Mouse (Mus musculus): ENCODE data around the gene Gm1123. TPM values are rescaled to one million over a fixed set of nuclear protein-coding genes. Genes with fewer than 3 reads are reported as not detected.

The Gm1123 gene
- polyA plus RNA-seq, 1 experiment from 2014 or later, result not detected

DNA sequence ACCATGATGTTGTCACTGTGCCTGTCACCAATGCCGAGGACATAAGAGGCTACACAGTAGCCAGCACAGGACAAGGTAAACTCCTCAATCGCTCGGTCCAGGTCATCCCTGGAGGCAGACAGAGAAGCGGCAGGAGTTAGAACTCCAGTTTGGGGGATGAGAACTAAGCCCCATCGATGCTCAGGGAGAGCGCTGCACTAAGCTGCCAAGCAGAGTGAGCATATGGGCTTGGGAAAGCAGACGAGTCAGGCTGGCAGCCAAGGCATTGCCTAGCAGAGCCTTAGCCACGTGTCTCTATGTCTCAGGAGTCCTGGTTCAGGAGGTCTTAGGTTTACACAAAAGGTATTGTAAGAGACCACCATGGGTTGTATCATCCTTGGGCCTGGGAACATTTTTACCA, 9.2 kb upstream of the Gm1123 start:
- Histone ChIP-seq H3K27me3 (no peaks in the 10 kb centered on the region), H3K36me3 (peaks cover 4% of the 10 kb centered on the region; the same call in 1 of the 2 replicates), H3K4me3 (no peak overlapping the region), H3K27ac (no peak overlapping the region), H3K4me2 (replicated peaks) (no peak overlapping the region), H3K9ac (no peak overlapping the region), H3K4me1 (no peaks in the 10 kb centered on the region), H3K9me3 (no peaks in the 10 kb centered on the region)
- no peak for ATAC-seq (ENCODE audit: insufficient number of reproducible peaks, insufficient read depth, low FRiP score, low TSS enrichment)
- WGBS, result 89% methylated on average over 8 of the region's 8 CpGs

DNA sequence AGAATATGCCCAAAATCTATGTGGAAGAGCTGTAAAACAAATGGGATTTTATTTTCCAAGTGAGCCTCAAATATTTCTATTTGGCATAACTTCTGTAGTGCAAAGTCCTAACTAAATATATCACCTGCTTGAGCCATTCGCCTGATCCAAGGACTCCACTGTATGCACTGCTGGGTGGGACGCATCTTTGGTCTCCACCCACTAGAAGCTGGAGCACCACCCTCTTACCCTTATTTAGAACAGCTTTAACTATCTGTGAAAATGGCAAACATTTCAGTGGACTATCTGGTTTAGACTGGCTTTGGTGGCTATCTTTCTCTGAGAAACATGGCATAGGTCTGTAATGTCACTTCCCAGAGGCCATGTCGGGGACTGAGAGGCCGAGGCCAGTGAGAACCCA, 7.1 kb upstream of the Gm1123 start:
- no peak overlapping the region for H3K4me2 ChIP-seq (replicated peaks)
- no peaks in the 10 kb centered on the region for H3K27me3 ChIP-seq
- H3K9me3 ChIP-seq, result no peaks in the 10 kb centered on the region
- ATAC-seq (ENCODE audit: insufficient number of reproducible peaks, insufficient read depth, low FRiP score, low TSS enrichment), result no peak
- no peak overlapping the region for H3K4me3 ChIP-seq
- no peaks in the 10 kb centered on the region for H3K4me1 ChIP-seq
- H3K9ac ChIP-seq, result no peak overlapping the region
- peaks cover 4% of the 10 kb centered on the region; the same call in 1 of the 2 replicates for H3K36me3 ChIP-seq
- H3K27ac ChIP-seq, result no peak overlapping the region
- WGBS, result 90% methylated on average over 4 of the region's 4 CpGs

DNA sequence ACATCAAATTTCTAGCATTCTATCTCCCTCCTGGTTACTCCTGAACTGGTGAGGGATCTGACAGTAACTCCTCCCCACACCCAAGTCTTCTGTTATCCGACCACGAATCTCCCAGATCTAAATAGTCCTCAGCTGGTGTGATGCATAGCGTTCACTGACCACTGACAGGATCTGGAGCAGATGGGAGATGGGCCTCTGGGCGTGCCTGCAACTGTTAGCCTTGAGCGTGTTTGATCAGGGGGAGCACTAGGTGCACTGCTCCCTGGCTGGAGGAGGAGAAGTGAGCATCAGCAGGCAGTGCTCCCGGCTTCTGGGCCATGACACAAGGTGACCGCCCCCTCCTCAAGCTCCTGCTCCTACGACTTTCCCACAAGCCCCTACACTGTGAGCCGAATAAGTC, 6.5 kb upstream of the Gm1123 start:
- ATAC-seq (ENCODE audit: insufficient number of reproducible peaks, insufficient read depth, low FRiP score, low TSS enrichment), result no peak
- no peaks in the 10 kb centered on the region for H3K4me1 ChIP-seq
- 75% methylated on average over 9 of the region's 9 CpGs for WGBS

DNA sequence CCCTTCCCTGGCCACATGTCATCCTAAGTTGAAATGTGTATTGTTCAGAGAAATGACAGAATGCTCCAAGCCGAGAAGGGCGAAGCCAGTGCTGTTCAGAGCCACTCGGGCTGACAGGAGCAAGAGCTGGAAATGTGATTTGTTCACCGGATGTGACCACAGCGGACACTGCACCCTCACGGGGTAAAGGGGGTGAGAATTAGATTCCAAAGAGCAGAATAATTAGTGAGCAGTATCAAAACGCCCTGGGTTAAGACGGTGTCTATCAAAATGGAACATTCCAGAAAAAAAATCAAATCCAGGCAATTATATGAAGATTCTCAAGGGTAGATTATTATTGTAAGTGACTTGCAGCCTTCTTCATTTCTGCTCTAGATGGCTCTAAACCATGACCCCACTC, 1.4 kb downstream of the Gm1123 start:
- Histone ChIP-seq H3K27me3 (no peaks in the 10 kb centered on the region), H3K9ac (no peak overlapping the region), H3K4me2 (replicated peaks) (no peak overlapping the region), H3K4me1 (no peaks in the 10 kb centered on the region), H3K4me3 (no peak overlapping the region), H3K9me3 (no peaks in the 10 kb centered on the region), H3K27ac (no peak overlapping the region), H3K36me3 (no peaks in the 10 kb centered on the region)
- WGBS, result 80% methylated on average over 8 of the region's 8 CpGs
- ATAC-seq (ENCODE audit: insufficient number of reproducible peaks, insufficient read depth, low FRiP score, low TSS enrichment), result no peak

More for the DNA sequence above, 6.5 kb upstream of the Gm1123 start:
- H3K9ac ChIP-seq, result no peak overlapping the region
- H3K9me3 ChIP-seq, result no peaks in the 10 kb centered on the region
- peaks cover 4% of the 10 kb centered on the region; the same call in 1 of the 2 replicates for H3K36me3 ChIP-seq
- H3K27me3 ChIP-seq, result no peaks in the 10 kb centered on the region
- no peak overlapping the region for H3K4me3 ChIP-seq
- H3K27ac ChIP-seq, result no peak overlapping the region
- H3K4me2 ChIP-seq (replicated peaks), result no peak overlapping the region

DNA sequence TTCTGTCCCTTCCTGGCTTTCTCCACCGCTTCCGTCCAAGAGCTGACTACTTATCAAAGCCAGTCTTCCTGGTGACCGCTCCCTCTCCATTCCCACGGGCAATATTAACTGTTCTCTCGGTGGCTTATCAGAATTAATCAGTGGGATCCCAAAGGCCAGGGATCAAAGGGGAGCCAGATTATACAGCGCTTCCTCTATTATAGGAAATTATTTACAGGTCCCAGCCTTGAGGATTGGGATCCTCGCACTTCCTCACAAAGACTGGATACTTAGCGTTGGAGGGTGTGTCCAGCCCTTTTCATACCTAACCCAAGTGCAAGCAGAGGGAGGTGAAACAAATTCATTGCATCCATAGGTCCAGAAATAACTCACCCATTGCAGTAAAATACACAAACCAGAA, 3.5 kb downstream of the Gm1123 start:
- no peak for ATAC-seq (ENCODE audit: insufficient number of reproducible peaks, insufficient read depth, low FRiP score, low TSS enrichment)
- WGBS, result 82% methylated on average over 8 of the region's 8 CpGs
- H3K4me3 ChIP-seq, result no peak overlapping the region
- no peaks in the 10 kb centered on the region for H3K9me3 ChIP-seq
- H3K36me3 ChIP-seq, result no peaks in the 10 kb centered on the region
- H3K27ac ChIP-seq, result no peak overlapping the region
- no peak overlapping the region for H3K4me2 ChIP-seq (replicated peaks)
- H3K4me1 ChIP-seq, result no peaks in the 10 kb centered on the region
- no peaks in the 10 kb centered on the region for H3K27me3 ChIP-seq
- H3K9ac ChIP-seq, result no peak overlapping the region

DNA sequence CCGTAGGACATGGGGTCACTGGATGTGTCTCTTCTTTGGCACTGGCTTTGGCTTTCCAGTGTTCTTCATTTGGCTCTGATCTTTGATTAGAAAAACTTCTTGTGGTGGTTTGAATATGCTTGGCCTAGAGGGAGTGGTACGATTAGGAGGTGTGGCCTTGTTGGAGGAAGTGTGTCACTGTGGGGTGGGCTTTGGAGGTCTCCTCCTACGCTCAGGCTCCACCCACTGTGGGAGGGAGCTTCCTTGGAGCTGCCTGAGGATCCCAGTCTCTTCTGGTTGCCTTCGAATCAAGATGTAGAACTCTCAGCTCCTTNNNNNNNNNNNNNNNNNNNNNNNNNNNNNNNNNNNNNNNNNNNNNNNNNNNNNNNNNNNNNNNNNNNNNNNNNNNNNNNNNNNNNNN, 13.8 kb downstream of the Gm1123 start:
- Histone ChIP-seq H3K9ac (no peak overlapping the region), H3K4me1 (no peaks in the 10 kb centered on the region), H3K27me3 (no peaks in the 10 kb centered on the region), H3K36me3 (no peaks in the 10 kb centered on the region), H3K4me3 (no peak overlapping the region), H3K4me2 (replicated peaks) (no peak overlapping the region), H3K27ac (no peak overlapping the region), H3K9me3 (no peaks in the 10 kb centered on the region)
- ATAC-seq (ENCODE audit: insufficient number of reproducible peaks, insufficient read depth, low FRiP score, low TSS enrichment), result no peak
- WGBS, result 80% methylated on average over 4 of the region's 4 CpGs

DNA sequence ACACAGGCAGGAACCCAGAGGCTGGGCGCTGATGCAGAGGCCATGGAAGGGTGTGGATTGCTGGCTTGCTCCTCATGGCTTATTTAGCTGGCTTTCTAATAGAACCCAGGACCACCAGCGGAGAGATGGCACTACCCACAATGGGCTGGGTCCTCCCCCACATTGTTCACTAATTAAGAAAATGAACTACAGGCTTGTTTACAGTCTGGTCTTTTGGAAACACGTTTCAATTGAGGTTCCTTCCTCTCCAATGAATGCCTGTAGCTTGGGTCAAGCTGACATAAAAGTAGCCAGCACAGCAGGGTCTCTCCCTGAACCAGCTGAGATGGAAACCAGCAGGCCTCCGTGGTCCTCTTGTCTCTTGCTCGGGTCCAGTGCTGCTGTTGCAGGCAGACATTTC, 14.3 kb downstream of the Gm1123 start:
- H3K4me1 ChIP-seq, result no peaks in the 10 kb centered on the region
- WGBS, result 38% methylated on average over 5 of the region's 5 CpGs
- H3K36me3 ChIP-seq, result no peaks in the 10 kb centered on the region
- no peak overlapping the region for H3K27ac ChIP-seq
- H3K4me3 ChIP-seq, result no peak overlapping the region
- H3K27me3 ChIP-seq, result no peaks in the 10 kb centered on the region
- ATAC-seq (ENCODE audit: insufficient number of reproducible peaks, insufficient read depth, low FRiP score, low TSS enrichment), result no peak
- H3K4me2 ChIP-seq (replicated peaks), result no peak overlapping the region
- no peaks in the 10 kb centered on the region for H3K9me3 ChIP-seq
- no peak overlapping the region for H3K9ac ChIP-seq

DNA sequence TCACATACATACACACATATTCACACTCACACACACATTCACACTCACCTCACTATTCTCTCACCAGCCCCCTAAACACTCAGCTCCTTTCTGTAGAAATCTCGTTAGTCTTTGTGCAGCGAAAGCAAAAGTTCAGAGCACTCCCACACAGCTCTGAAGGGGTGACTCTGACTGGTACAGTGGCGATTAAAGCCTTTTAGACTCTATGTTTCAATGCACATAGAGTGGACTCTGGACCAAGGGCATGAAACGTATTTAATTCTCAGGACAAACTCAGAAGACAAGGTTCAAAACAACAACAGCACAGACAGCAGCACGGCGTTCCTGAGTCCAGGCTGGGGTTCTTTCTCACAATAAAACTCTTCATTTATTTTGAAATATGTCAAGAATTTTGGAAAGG, 17.8 kb downstream of the Gm1123 start:
- H3K36me3 ChIP-seq, result no peaks in the 10 kb centered on the region
- H3K9me3 ChIP-seq, result no peaks in the 10 kb centered on the region
- no peak overlapping the region for H3K4me2 ChIP-seq (replicated peaks)
- no peak overlapping the region for H3K9ac ChIP-seq
- H3K27ac ChIP-seq, result no peak overlapping the region
- no peaks in the 10 kb centered on the region for H3K27me3 ChIP-seq
- 85% methylated on average over 6 of the region's 6 CpGs for WGBS
- H3K4me1 ChIP-seq, result no peaks in the 10 kb centered on the region
- no peak overlapping the region for H3K4me3 ChIP-seq
- ATAC-seq (ENCODE audit: insufficient number of reproducible peaks, insufficient read depth, low FRiP score, low TSS enrichment), result no peak

DNA sequence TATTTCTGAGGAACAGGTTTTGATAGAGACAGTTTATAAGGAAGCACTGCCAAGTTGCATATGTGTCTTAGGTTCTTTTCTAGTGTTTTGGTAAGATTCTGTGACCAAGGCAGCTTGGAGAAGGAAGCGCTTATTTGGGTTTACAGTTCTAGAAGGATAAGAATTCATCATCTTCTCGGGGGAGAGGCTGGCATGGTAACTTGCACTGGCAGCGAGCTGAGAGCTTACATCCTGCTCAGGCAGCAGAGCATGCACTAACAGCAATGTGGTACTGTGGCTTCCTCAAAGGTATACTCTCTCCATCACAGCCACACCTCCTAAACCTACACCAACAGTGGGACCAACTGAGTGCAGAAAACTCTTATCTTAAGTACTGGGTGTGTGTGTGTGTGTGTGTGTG, 18.8 kb downstream of the Gm1123 start:
- Histone ChIP-seq H3K4me2 (replicated peaks) (no peak overlapping the region), H3K27ac (no peak overlapping the region), H3K27me3 (no peaks in the 10 kb centered on the region), H3K9ac (no peak overlapping the region), H3K36me3 (no peaks in the 10 kb centered on the region), H3K9me3 (no peaks in the 10 kb centered on the region), H3K4me3 (no peak overlapping the region), H3K4me1 (no peaks in the 10 kb centered on the region)
- 77% methylated on average over 3 of the region's 3 CpGs for WGBS
- no peak for ATAC-seq (ENCODE audit: insufficient number of reproducible peaks, insufficient read depth, low FRiP score, low TSS enrichment)

DNA sequence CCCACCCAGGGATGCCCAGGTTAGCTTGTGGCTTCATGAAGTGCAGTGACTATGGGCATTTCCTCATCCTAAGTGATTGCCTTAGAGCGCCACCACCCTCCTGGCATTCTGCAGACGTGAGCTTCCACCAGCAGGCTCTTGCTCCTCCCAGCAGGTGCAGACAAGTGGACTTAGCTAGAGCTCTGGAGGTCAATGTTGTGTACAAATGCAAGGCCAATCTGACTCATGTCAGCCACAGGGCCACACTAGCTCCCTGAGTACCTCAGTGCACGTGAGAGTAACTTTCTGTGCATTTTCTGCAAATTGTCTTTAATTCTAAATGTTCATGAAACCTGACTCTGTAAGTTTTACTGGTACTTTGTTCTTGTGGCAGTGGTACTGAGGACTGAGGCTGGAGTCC, 19.2 kb downstream of the Gm1123 start:
- no peaks in the 10 kb centered on the region for H3K4me1 ChIP-seq
- H3K9me3 ChIP-seq, result no peaks in the 10 kb centered on the region
- 63% methylated on average over 3 of the region's 3 CpGs for WGBS
- H3K27ac ChIP-seq, result no peak overlapping the region
- ATAC-seq (ENCODE audit: insufficient number of reproducible peaks, insufficient read depth, low FRiP score, low TSS enrichment), result no peak
- H3K4me3 ChIP-seq, result no peak overlapping the region
- H3K27me3 ChIP-seq, result no peaks in the 10 kb centered on the region
- no peak overlapping the region for H3K4me2 ChIP-seq (replicated peaks)
- no peak overlapping the region for H3K9ac ChIP-seq
- H3K36me3 ChIP-seq, result no peaks in the 10 kb centered on the region

DNA sequence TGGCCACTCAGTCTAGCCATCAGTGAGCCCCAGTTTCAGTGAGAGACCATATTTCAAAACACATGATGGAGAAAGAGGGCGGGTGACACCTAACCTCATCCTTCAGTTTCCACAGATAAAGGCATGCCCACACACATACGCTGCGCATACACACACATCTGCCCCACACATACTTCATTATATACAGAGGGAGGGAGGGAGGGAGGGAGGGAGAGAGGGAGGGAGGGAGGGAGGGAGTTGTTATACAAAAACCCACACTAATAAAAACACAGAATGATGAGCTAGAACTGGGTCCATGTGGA, 25.7 kb downstream of the Gm1123 start:
- no peak for ATAC-seq (ENCODE audit: insufficient number of reproducible peaks, insufficient read depth, low FRiP score, low TSS enrichment)
- Histone ChIP-seq H3K9me3 (no peaks in the 10 kb centered on the region), H3K36me3 (0 out of 2 replicates have a peak, but pooled peaks cover 4% of the 10 kb centered on the region), H3K9ac (no peak overlapping the region), H3K27me3 (no peaks in the 10 kb centered on the region), H3K4me1 (no peaks in the 10 kb centered on the region), H3K27ac (no peak overlapping the region), H3K4me3 (no peak overlapping the region), H3K4me2 (replicated peaks) (no peak overlapping the region)
- 90% methylated on average over 3 of the region's 3 CpGs for WGBS

DNA sequence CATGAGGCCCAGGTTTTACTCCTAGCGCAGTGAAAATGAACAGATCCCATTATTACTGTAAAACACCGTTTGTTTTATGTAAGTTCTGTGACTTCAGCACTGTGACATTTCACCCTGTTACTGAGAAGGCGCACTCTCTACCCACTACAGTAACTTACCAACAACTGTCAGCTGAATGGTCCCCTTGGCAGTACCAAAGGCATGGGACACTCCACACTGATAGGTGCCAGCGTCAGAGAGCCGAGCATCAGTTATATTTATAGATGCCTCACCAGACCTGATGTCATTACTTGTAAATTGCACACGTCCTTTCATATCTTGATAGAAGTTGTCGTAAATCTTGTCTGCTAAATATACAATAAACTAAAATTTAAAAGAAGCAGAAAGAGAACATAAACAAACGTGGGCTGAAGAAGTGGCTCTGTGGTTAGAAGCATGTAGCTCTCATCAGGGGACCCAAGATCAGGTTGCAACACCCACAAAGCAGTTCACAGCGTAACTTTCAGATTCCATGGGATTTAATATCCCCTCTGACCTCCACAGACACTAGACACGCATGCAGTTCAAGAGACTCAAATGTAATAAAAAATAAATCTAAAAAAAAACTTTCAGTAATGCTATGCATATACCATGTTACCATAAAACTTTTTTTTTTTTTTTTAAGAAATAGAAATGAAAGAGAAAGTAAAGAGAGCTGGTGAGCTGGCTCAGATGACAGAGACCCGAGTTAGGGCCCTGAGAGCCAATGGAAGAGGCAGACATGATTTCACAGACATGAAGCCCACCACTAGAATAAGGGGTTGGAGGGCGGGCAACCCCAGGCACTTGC, 26.2 kb downstream of the Gm1123 start:
- H3K27ac ChIP-seq, result no peak overlapping the region
- no peaks in the 10 kb centered on the region for H3K9me3 ChIP-seq
- WGBS, result 75% methylated on average over 12 of the region's 12 CpGs
- H3K27me3 ChIP-seq, result no peaks in the 10 kb centered on the region
- H3K4me3 ChIP-seq, result no peak overlapping the region
- no peak overlapping the region for H3K9ac ChIP-seq
- no peak overlapping the region for H3K4me2 ChIP-seq (replicated peaks)
- 0 out of 2 replicates have a peak, but pooled peaks cover 4% of the 10 kb centered on the region for H3K36me3 ChIP-seq
- ATAC-seq (ENCODE audit: insufficient number of reproducible peaks, insufficient read depth, low FRiP score, low TSS enrichment), result no peak
- H3K4me1 ChIP-seq, result no peaks in the 10 kb centered on the region
